ENCODE assay signal across 9 mouse cellular contexts in genomic region chr9:103469516-103469915, GRCm38 (mm10). TPM values are rescaled to one million over a fixed set of nuclear protein-coding genes. Genes with fewer than 3 reads are reported as not detected.
A peak's percentile ranks its signal among the peaks of the same experiment; 100 is the strongest.
DNase-seq lines count a peak whose midpoint lies in the region; ATAC-seq lines count a peak whose summit lies in the region.
"Had no signal": no experiment of that assay in that cellular context is flagged by ENCODE, and none has a peak within 500 bp of the region (broad histone marks: within the 10 kb centered on the region; RNA-seq: fewer than 3 reads in every experiment).

No protein-coding gene starts in this region.

- H3K9me3 ChIP-seq in hindbrain, embryonic 11.5 days (ENCODE audit: control insufficient read depth, low read length): no peaks in the 10 kb centered on the region

- no peaks in the 10 kb centered on the region for H3K36me3 ChIP-seq in hindbrain, embryonic 11.5 days (ENCODE audit: control insufficient read depth, insufficient read depth, low read length)

- ATAC-seq in neutrophil, adult 5-6 weeks (ENCODE audit: extremely low read depth, insufficient number of reproducible peaks, low FRiP score, poor library complexity, severe bottlenecking): 0 out of 2 replicates have a peak, but pooled peaks have one; percentile 18
- ATAC-seq in hindbrain, embryonic 11.5 days (ENCODE audit: low FRiP score): no peak

- peak; percentile 61 for DNase-seq in adrenal gland, postnatal 14 days
- no peak for DNase-seq in adrenal gland, adult 2 months
- DNase-seq in layer of hippocampus, postnatal 10 days (ENCODE audit: low spot score in 2 of 2): peak; percentile 52 to 58
- no peak for DNase-seq in layer of hippocampus, adult 9-11 months
- DNase-seq in adrenal gland, postnatal 36 days: peak; percentile 24 to 44
- no peak for DNase-seq in urinary bladder, postnatal 14 days (ENCODE audit: low spot score)
- no peak for DNase-seq in hindbrain, embryonic 11.5 days (ENCODE audit: low spot score)

- H3K4me2 ChIP-seq in hindbrain, embryonic 11.5 days (replicated peaks; ENCODE audit: low read depth, low read length): no peak overlapping the region

- WGBS in hindbrain, embryonic 11.5 days: 68% methylated on average over 5 of the region's 5 CpGs

- H3K27me3 ChIP-seq in hindbrain, embryonic 11.5 days (ENCODE audit: control insufficient read depth, insufficient read depth, low read length): no peaks in the 10 kb centered on the region

- H3K4me3 ChIP-seq in hindbrain, embryonic 11.5 days (ENCODE audit: low read depth, low read length): no peak overlapping the region
- H3K4me3 ChIP-seq: megakaryocyte, embryonic 14.5 days had no signal

- no peak overlapping the region for H3K27ac ChIP-seq in hindbrain, embryonic 11.5 days (ENCODE audit: low read depth, low read length)

- H3K4me1 ChIP-seq in hindbrain, embryonic 11.5 days (replicated peaks; ENCODE audit: control insufficient read depth, insufficient read depth, low read length): peaks cover 7% of the 10 kb centered on the region; the same call in 1 of the 2 replicates

- H3K9ac ChIP-seq in hindbrain, embryonic 11.5 days (ENCODE audit: low read depth, low read length): no peak overlapping the region

RNA-seq across cellular contexts. Expression of gene Bfsp2, which starts 10.7 kb away (rescaled TPM):
- not detected in 2 replicates for total RNA-seq in adrenal gland, postnatal 14 days (2021)
- not detected for total RNA-seq in adrenal gland, adult 2 months (2021)
- polyA plus RNA-seq in adrenal gland, adult 2 months (2012; rRNA removed): not detected in 2 replicates
- total RNA-seq in layer of hippocampus, postnatal 10 days (2021): 1 to 10 TPM; 2.2 to 3.6 TPM
- not detected for total RNA-seq in adrenal gland, postnatal 36 days (2021)
- total RNA-seq in neutrophil, adult 5-6 weeks (2017): 19.3 and 24.9 TPM in 2 replicates
- 0.54 and 2.1 TPM in 2 replicates for polyA plus RNA-seq in hindbrain, embryonic 11.5 days (2014; fragmentation: Nextera tagmentation; extraction: Ambion mirVana)

Comparison
In these comparisons a context has a peak if more than half of its experiments do, and no peak if none do; other contexts are left out.
1. DNase-seq: peak in adrenal gland, postnatal 14 days (single experiment), layer of hippocampus, postnatal 10 days (2 of 2) and adrenal gland, postnatal 36 days (2 of 2); none in adrenal gland, adult 2 months (single experiment), layer of hippocampus, adult 9-11 months (single experiment), urinary bladder, postnatal 14 days (single experiment) and hindbrain, embryonic 11.5 days (single experiment).